Mouse (Mus musculus): ENCODE data around the gene Pde4d.

Pde4d gene

GRCm38 (mm10) chr13:109727346-109727745, 1277.6 kb downstream of the Pde4d start:
- no peak for DNase-seq

GRCm38 (mm10) chr13:109729612-109730011, 1279.9 kb downstream of the Pde4d start:
- DNase-seq: no peak

GRCm38 (mm10) chr13:109732655-109733376, 1283.1 kb downstream of the Pde4d start:
- peak in 1 of 2 experiments; percentile 4 for DNase-seq

- DNase-seq: peak in 1 of 2 experiments; percentile 22
Observed at GRCm38 (mm10) chr13:109736290-109737078, 1286.7 kb downstream of the Pde4d start.

- DNase-seq: no peak
Observed at GRCm38 (mm10) chr13:109746492-109746891, 1296.7 kb downstream of the Pde4d start.

GRCm38 (mm10) chr13:109752236-109752863, 1302.6 kb downstream of the Pde4d start:
- DNase-seq: peak; percentile 24 to 26

GRCm38 (mm10) chr13:109756854-109757253, 1307.1 kb downstream of the Pde4d start:
- no peak for DNase-seq

- DNase-seq: no peak
Observed at GRCm38 (mm10) chr13:109759201-109759600, 1309.5 kb downstream of the Pde4d start.

GRCm38 (mm10) chr13:109761081-109761480, 1311.3 kb downstream of the Pde4d start:
- peak in 1 of 2 experiments; percentile 21 for DNase-seq

GRCm38 (mm10) chr13:109774791-109775190, 1325.0 kb downstream of the Pde4d start:
- DNase-seq: no peak

GRCm38 (mm10) chr13:109775197-109775596, 1325.4 kb downstream of the Pde4d start:
- no peak for DNase-seq

GRCm38 (mm10) chr13:109776116-109776515, 1326.4 kb downstream of the Pde4d start:
- DNase-seq: peak; percentile 82 to 93

- no peak for DNase-seq
Observed at GRCm38 (mm10) chr13:109776995-109777394, 1327.2 kb downstream of the Pde4d start.

GRCm38 (mm10) chr13:109777441-109777840, 1327.7 kb downstream of the Pde4d start:
- DNase-seq: no peak

- no peak for DNase-seq
Observed at GRCm38 (mm10) chr13:109778297-109778835, 1328.6 kb downstream of the Pde4d start.

- DNase-seq: no peak
Observed at GRCm38 (mm10) chr13:109781466-109781865, 1331.7 kb downstream of the Pde4d start.

GRCm38 (mm10) chr13:109788604-109789003, 1338.9 kb downstream of the Pde4d start:
- DNase-seq: no peak

- DNase-seq: no peak
Observed at GRCm38 (mm10) chr13:109789151-109789550, 1339.4 kb downstream of the Pde4d start.

GRCm38 (mm10) chr13:109790045-109790715, 1340.4 kb downstream of the Pde4d start:
- DNase-seq: peak; percentile 12 to 30

- DNase-seq: no peak
Observed at GRCm38 (mm10) chr13:109793918-109794317, 1344.2 kb downstream of the Pde4d start.

GRCm38 (mm10) chr13:109798651-109799050, 1348.9 kb downstream of the Pde4d start:
- peak in 1 of 2 experiments; percentile 27 for DNase-seq

GRCm38 (mm10) chr13:109802201-109802600, 1352.5 kb downstream of the Pde4d start:
- no peak for DNase-seq

All from kidney, adult 8-10 months (tissue).